Mouse (Mus musculus) cortical plate, adult 2 months (tissue): Measurements from ENCODE around the gene Ren1. TPM values are rescaled to one million over a fixed set of nuclear protein-coding genes. Genes with fewer than 3 reads are reported as not detected.

Experiments used
- H3K27ac ChIP-seq: fragments of 200-500 bp; 2 replicates; pipeline ENCODE4 v1.5.1; 2012; ENCODE audit warnings: low read length, control low read depth, inconsistent platforms; ENCODE audit not compliant: insufficient read depth
- H3K4me1 ChIP-seq: fragments of 200-500 bp; 2 replicates; pipeline ENCODE4 v1.6.1; 2011; ENCODE audit warnings: low read length; ENCODE audit not compliant: control insufficient read depth, insufficient read depth
- H3K4me3 ChIP-seq: fragments of 200-500 bp; 2 replicates; pipeline ENCODE4 v1.5.1; 2011; ENCODE audit warnings: mild to moderate bottlenecking, low read length, control low read depth; ENCODE audit not compliant: insufficient read depth
- CTCF ChIP-seq: fragments of 200-500 bp; IDR thresholded peaks from 2 replicates; pipeline ENCODE4 v1.5.1; 2011; ENCODE audit warnings: mild to moderate bottlenecking, control low read depth, low read length; ENCODE audit not compliant: insufficient read depth; ENCODE audit errors: extremely low read depth
- POLR2A ChIP-seq: fragments of 200-500 bp; IDR thresholded peaks from 2 replicates; pipeline ENCODE4 v1.6.1; 2011; ENCODE audit warnings: mild to moderate bottlenecking, low read length, control low read depth; ENCODE audit not compliant: insufficient read depth; ENCODE audit errors: extremely low read depth
- polyA plus RNA-seq: library from polyadenylated mRNA; depleted of rRNA; stranded (reverse); fragments of >200 nt; gene quantifications from 2 replicates; pipeline ENCODE4 v1.2.3, GENCODE M21; 2012

Ren1 gene
- polyA plus RNA-seq, 1 experiment: 0.06 TPM

- Histone ChIP-seq H3K4me1 (peaks cover 2% of the 10 kb centered on the region; the same call in 1 of the 2 replicates), H3K4me3 (no peak overlapping the region), H3K27ac (no peak overlapping the region)
- 0 out of 2 replicates have a peak, but pooled peaks have one; percentile 32 for TF ChIP-seq CTCF
- no peak for TF ChIP-seq POLR2A
These were observed 33.2 kb upstream of the Ren1 start for GRCm38 (mm10) chr1:133317149-133317548.

- Histone ChIP-seq H3K4me3 (no peak within 1 kb of the TSS), H3K4me1 (no peaks in the 10 kb centered on the region), H3K27ac (no peak within 1 kb of the TSS)
- TF ChIP-seq CTCF (no peak), POLR2A (no peak)
These were observed 28.9 kb upstream of the Ren1 start, which contains the start of gene Kiss1 for GRCm38 (mm10) chr1:133321267-133321925. Gene Kiss1, plus strand, starts transcription at chr1:133321875.

DNA sequence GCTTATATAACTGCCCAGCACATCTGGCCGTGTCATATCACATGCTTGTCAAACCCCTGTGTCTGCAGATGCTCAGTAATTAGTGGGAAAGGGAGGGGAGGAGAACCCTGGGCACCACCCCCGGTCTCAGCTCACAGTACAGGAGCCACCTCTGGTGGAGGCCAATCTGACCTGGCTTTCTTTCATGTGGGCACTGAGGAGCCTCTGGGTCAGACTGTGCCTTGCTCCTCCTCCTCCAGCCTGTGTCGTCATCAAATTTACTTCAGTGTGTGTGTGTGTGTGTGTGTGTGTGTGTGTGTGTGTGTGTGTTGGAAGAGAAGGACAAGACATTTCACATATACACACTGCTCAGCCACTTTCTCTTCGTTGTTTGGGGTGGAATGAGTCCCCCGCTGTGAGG lies 27.0 kb upstream of the Ren1 start:
- Histone ChIP-seq H3K4me3 (no peak overlapping the region), H3K27ac (no peak overlapping the region), H3K4me1 (no peaks in the 10 kb centered on the region)
- TF ChIP-seq CTCF (no peak), POLR2A (no peak)

DNA sequence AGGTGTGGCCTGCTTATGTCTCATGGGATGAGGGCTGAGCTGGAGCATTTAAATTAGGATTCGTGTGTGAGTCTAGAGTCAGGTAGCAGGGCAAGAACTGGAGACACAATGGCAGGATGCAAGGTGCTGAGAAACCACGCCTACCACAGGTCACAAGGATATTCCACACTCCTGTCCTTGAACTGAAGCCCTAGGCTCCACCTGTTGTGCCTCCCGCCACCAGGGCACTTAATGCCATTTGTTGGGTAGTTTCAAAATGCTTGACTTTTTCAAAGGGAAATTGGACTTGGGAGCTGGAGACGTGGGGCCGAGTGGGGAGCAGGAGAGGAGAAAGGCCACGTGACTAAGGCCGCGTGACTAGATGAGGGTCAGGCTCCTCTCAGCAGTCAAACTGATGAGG lies 24.4 kb upstream of the Ren1 start:
- Histone ChIP-seq H3K27ac (no peak overlapping the region), H3K4me3 (no peak overlapping the region), H3K4me1 (peaks cover 2% of the 10 kb centered on the region)
- TF ChIP-seq POLR2A (no peak), CTCF (no peak)

GRCm38 (mm10) chr1:133327094-133327493 lies 23.2 kb upstream of the Ren1 start:
- TF ChIP-seq CTCF (no peak), POLR2A (no peak)
- no peak overlapping the region for H3K27ac ChIP-seq

DNA sequence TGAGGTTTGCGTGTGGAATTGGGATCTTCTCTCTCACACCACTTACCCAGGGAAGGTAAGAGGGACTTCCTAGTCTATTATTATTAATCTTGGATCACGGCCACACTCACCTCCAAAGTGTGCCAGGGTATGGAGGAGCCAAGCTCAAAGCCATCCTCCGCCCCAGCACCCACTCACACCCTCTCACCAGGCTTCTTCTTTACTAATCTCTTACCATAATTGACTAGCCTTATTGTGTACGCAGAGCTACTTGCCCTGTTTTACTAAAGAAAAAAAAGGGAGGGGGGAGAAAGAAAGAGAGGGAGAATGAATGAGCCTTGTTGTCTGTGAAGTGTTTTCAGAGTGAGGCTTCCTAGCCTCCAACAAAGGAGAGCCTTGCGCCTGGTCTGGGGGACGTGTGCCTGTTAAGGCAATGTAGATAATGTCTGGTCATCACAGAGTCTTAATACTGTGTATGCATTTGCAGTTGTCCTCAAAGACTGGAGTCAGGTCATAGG lies 22.0 kb upstream of the Ren1 start:
- Histone ChIP-seq H3K4me1 (peaks cover 11% of the 10 kb centered on the region), H3K27ac (no peak overlapping the region), H3K4me3 (no peak overlapping the region)
- TF ChIP-seq POLR2A (no peak), CTCF (no peak)

More at GRCm38 (mm10) chr1:133327094-133327493, 23.2 kb upstream of the Ren1 start:
- Histone ChIP-seq H3K4me1 (peaks cover 6% of the 10 kb centered on the region), H3K4me3 (no peak overlapping the region)

DNA sequence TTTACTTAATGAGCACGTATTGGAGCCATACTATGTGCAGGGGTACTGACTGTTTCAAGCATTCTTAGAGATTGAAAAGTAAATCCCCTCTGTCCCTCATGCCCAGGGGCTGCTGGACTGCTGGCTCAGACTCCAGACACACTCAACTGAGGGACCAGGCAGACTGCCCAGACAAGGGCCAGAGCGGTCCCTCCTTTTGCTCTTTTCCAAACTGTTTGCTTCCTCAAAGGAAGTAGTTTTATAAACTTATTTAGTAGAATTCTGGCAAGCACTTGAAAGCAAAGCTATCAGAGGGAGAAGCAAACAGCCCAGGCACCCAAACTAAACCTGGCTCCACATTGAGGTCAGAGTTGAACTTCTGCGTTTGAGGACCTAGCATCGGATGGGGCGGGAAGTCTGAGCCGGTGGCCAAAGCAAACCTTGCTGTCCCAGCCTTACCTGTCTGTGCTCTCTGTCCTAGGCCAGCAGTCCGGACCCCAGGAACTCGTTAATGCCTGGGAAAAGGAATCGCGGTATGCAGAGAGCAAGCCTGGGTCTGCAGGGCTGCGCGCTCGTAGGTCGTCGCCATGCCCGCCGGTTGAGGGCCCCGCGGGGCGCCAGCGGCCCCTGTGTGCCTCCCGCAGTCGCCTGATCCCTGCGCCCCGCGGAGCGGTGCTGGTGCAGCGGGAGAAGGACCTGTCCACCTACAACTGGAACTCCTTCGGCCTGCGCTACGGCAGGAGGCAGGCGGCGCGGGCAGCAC lies 21.2 kb upstream of the Ren1 start:
- Histone ChIP-seq H3K4me3 (no peak overlapping the region), H3K4me1 (peaks cover 11% of the 10 kb centered on the region), H3K27ac (no peak overlapping the region)
- TF ChIP-seq POLR2A (no peak), CTCF (no peak)

- Histone ChIP-seq H3K27ac (no peak overlapping the region), H3K4me1 (peaks cover 11% of the 10 kb centered on the region), H3K4me3 (no peak overlapping the region)
- TF ChIP-seq POLR2A: no peak
- no peak for TF ChIP-seq CTCF
These were observed 20.7 kb upstream of the Ren1 start for GRCm38 (mm10) chr1:133329638-133329964.

- Histone ChIP-seq H3K4me1 (peaks cover 11% of the 10 kb centered on the region), H3K27ac (no peak overlapping the region), H3K4me3 (no peak overlapping the region)
- no peak for TF ChIP-seq CTCF
- no peak for TF ChIP-seq POLR2A
These were observed 19.2 kb upstream of the Ren1 start for GRCm38 (mm10) chr1:133331142-133331541.

GRCm38 (mm10) chr1:133332656-133333430 lies 17.5 kb upstream of the Ren1 start:
- Histone ChIP-seq H3K4me1 (peaks cover 11% of the 10 kb centered on the region), H3K27ac (peak overlapping the region; percentile 82), H3K4me3 (no peak overlapping the region)
- TF ChIP-seq POLR2A (no peak), CTCF (no peak)
